Mouse (Mus musculus): ENCODE measurements around the gene Zc3h4. TPM values are rescaled to one million over a fixed set of nuclear protein-coding genes. Genes with fewer than 3 reads are reported as not detected.

Zc3h4 gene
- polyA plus RNA-seq, 1 experiment = 59.1 TPM

DNA sequence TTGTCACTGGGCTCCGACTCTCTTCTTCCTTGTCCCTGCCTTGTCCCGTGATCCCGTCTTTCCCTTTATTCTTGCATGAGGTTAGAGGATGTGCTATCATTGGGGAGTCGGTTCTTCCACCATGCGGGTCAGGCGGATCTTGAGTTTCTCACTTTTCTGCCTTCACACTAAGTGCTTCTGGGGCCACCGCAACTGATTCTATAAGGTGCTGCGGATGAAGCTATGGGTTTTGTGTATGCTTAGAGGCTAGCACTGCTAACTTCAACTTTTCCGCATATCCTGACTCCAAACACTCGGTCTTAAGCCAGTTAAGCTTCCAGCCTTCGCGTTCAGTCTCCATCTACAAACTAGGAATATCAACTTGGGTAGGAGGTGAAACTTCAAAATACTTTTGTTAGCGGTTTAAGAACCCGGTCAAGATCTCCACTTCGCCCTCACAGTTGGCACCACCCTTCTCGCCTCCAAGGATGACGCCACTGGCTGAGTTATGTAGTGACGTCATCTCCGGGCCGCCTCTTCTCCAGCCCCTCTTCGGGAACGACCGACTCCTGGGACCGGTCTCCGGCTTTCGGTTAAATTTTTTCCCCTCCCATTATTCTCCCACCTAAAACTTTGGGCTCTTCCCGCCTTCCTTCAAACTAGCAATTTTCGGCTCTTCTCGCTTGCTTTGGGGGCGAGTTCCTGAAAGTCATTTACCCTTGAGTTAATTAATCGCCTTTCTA is 1.5 kb upstream of the Zc3h4 start:
- no peaks in the 10 kb centered on the region for H3K27me3 ChIP-seq (replicated peaks)
- TF ChIP-seq FLI1 (IDR thresholded peaks at IDR 0.05; ENCODE audit: low read length) = no peak
- H3K4me3 ChIP-seq (replicated peaks) = peak overlapping the region; percentile 98
- no peaks in the 10 kb centered on the region for H3K9me3 ChIP-seq
- peaks cover 38% of the 10 kb centered on the region for H3K4me1 ChIP-seq
- peaks cover 22% of the 10 kb centered on the region for H3K36me3 ChIP-seq (replicated peaks; ENCODE audit: low read length)

DNA sequence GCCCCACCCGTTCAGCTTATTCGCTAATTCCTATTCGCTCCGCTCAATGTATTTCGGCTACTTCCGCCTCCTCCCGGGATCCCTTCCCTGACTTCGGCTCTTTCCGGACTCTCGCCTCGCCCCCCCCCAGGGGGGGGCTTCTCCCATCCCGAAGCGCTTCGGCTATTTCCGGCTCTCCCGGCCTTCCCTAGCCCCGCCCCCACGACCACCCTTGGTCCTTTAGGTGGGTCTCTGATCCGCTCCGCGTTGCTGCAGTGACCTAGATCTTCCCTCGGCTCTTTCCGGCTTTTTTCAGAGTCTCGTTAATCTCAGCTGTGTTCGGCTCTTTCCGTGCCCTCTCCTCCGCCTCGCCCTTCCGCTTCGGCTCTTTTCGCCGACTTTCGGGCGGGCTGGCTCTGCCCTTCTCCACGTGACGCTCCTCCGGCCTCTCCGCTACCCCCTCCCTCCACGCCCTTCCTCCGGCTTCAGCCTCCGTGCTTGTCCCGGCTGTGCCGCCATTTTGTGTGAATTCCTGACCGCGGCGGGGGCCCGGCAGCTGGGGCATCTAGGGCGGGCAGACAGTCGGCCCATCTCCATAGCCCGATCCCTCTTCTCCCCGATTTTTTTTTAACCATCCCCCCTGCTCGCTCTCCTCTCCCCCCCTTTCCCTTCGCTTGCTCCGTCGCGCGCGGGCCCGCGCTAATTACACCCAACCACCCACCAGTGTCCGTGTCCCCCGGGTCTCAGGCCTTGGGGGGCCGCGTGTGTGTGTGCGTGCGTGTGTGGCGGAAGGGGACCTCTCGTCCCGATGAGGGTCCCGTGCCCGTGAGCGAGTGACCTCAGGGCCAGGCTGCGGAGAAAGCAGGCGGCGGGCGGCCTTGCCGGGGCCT is 656 bp upstream of the Zc3h4 start:
- TF ChIP-seq FLI1 (IDR thresholded peaks at IDR 0.05; ENCODE audit: low read length) (no peak), GATA1 (IDR thresholded peaks at IDR 0.05; ENCODE audit: borderline replicate concordance, low read length) (no peak)
- no peaks in the 10 kb centered on the region for H3K27me3 ChIP-seq (replicated peaks)
- peaks cover 26% of the 10 kb centered on the region for H3K36me3 ChIP-seq (replicated peaks; ENCODE audit: low read length)
- H3K4me1 ChIP-seq = peaks cover 46% of the 10 kb centered on the region
- peak overlapping the region; percentile 98 for H3K4me3 ChIP-seq (replicated peaks)
- H3K9me3 ChIP-seq = no peaks in the 10 kb centered on the region

DNA sequence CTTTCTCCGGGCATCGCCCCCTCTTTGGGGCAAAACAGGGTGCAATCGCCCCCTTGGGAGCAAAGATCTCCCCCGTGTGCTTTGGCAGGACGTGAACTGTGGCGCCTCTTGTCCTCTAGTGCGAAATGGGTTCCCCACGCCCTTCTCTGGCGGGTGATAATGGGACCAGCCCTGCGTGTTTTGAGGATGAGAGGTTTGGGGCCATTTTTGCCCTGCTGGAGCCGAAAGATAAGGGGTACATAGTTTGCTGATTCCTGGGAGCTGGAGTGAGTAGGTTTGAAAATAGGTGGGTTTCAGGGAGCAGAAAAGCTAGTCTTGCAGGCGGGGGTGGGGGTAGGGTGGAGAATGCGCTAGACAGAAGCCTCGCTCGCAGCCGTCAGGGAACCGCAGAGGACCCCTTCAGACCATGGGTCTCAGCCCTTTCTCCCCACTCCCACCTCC is 1.3 kb downstream of the Zc3h4 start:
- Histone ChIP-seq H3K36me3 (replicated peaks; ENCODE audit: low read length) (peaks cover 29% of the 10 kb centered on the region), H3K4me3 (replicated peaks) (peak overlapping the region; percentile 98), H3K4me1 (peaks cover 61% of the 10 kb centered on the region), H3K9me3 (no peaks in the 10 kb centered on the region), H3K27me3 (replicated peaks) (no peaks in the 10 kb centered on the region)
- no peak for TF ChIP-seq FLI1 (IDR thresholded peaks at IDR 0.05; ENCODE audit: low read length)
- peak; percentile 50; the same call in 1 of the 3 replicates for TF ChIP-seq GATA1 (IDR thresholded peaks at IDR 0.05; ENCODE audit: borderline replicate concordance, low read length)

DNA sequence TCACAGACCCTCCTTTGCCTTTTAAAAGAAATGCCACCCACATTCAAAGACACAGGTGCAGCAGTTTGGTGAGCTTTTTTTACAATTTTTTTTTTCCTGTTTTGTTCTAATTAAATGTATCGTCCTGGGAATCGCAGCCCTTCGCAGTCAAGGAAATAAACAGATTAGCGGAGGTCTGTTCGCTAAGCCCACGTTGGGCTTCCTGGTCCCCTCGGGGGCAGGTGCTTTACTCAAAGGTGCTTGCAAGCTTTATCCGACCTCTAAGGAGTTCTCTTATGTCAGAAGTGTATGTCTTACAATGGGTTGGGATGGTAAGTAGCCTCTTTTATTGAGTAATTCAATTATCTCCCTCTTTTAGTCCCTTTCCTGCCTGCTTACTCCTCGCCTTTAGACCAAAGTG is 1.7 kb downstream of the Zc3h4 start:
- Histone ChIP-seq H3K4me3 (replicated peaks) (peak overlapping the region; percentile 98), H3K4me1 (peaks cover 61% of the 10 kb centered on the region), H3K9me3 (no peaks in the 10 kb centered on the region), H3K27me3 (replicated peaks) (no peaks in the 10 kb centered on the region), H3K36me3 (replicated peaks; ENCODE audit: low read length) (peaks cover 33% of the 10 kb centered on the region)
- TF ChIP-seq GATA1 (IDR thresholded peaks at IDR 0.05; ENCODE audit: borderline replicate concordance, low read length) (no peak), FLI1 (IDR thresholded peaks at IDR 0.05; ENCODE audit: low read length) (no peak)

DNA sequence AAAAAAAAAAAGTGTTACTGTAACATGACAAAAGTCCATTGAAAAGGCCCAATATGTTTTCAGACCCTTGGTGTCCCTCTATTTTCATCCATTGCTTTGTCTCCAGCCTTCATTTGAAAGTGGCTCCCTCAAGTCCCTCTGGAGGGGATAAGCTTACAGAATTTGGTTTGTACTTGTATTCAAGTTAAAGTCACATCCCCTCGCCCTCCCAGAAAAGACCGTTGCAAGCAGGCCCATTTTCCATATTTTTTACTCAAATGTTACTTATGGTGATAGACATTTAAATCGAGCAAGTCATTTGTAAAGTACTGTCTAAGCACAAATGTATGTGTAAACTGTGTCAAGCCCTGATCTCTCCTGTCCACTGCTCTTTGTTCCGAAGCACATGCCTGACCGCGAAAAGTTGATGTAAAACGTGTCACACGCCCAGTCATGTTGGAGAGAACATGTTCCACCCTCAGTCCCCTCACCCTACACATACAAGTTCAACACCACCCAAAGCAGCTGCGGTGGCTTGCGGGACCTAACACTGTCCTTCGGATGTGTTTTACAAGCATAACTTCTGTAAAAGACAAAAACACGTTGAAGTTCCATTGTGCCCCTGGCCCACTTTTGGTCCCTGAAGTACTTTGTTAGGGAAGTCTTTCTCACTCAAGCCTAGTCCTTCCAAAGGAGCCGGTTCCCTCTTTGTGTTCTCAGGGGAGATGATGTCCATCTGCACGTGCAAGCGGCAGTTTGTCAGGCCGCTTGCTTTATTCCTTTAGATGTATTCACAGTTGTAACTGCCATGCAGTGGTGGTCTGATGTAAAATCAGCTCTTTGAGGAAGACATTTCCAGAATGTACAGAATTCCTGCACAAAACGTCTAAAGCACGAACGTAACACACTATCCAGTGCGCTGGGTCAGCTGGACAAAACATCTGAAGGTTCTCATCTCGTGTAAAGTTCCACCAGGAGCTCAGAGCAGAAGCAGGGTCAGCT is 2.5 kb downstream of the Zc3h4 start:
- no peaks in the 10 kb centered on the region for H3K27me3 ChIP-seq (replicated peaks)
- H3K4me3 ChIP-seq (replicated peaks) = peak overlapping the region; percentile 98
- peaks cover 41% of the 10 kb centered on the region for H3K36me3 ChIP-seq (replicated peaks; ENCODE audit: low read length)
- peaks cover 64% of the 10 kb centered on the region for H3K4me1 ChIP-seq
- no peaks in the 10 kb centered on the region for H3K9me3 ChIP-seq
- TF ChIP-seq FLI1 (IDR thresholded peaks at IDR 0.05; ENCODE audit: low read length) (no peak), GATA1 (IDR thresholded peaks at IDR 0.05; ENCODE audit: borderline replicate concordance, low read length) (no peak)

DNA sequence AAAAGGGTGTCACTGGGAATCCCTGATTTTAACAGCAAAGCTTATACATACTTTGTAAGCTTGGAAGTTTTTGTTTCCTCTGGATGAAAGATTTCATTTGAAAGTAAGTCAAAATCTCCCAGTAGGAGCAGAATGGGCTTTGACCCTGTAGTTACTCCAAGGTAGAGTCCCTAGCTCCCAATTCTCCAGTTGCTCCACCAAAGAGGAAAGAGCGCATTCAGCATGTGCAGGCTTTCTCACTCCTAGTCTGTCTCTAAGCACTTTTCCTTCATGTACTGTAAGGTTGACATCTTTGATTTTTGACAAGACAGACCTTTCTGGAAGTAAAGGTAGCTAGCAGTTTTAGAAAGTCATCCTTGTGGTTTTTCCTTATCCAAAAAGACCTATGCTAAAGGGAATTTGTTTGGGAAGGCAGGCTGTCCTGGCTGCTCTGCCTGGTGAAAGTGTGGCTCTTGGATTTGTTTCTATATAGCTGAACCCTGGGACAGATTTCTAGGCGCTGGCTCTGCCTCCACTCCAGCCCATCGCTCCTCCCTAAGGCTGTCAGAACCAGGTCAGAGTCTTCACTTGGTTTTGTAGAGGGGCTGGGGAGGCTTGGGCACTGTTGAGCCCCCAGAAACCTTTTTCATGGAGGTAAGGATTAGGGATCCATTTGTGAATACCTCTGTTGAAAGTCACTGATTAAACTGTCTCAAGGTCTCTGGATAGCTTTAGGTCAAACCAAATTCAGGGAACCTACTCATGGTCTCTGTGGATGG is 3.8 kb downstream of the Zc3h4 start:
- Histone ChIP-seq H3K9me3 (no peaks in the 10 kb centered on the region), H3K36me3 (replicated peaks; ENCODE audit: low read length) (peaks cover 51% of the 10 kb centered on the region), H3K4me3 (replicated peaks) (peak overlapping the region; percentile 90), H3K27me3 (replicated peaks) (no peaks in the 10 kb centered on the region), H3K4me1 (peaks cover 66% of the 10 kb centered on the region)
- TF ChIP-seq FLI1 (IDR thresholded peaks at IDR 0.05; ENCODE audit: low read length) (no peak), GATA1 (IDR thresholded peaks at IDR 0.05; ENCODE audit: borderline replicate concordance, low read length) (no peak)

DNA sequence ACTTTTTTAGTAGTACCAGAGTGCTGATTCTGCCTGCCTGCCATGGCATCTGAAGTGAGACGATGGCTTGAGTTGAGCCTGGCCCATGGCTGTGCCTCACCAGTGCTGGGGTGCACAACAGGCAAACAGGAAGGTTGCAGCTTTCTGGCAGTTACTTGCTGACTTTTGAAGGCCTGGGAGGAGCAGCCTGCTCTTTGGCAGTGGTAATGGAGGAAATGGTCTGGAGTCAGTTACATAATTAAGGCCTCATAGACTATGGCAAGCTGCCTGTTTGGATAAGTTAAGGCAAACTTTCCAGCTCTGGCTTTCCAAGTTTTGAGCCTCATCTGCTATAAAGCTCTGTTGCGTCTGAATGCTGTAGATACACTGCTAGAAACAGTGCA is 4.4 kb downstream of the Zc3h4 start:
- Histone ChIP-seq H3K27me3 (replicated peaks) (no peaks in the 10 kb centered on the region), H3K9me3 (no peaks in the 10 kb centered on the region), H3K4me1 (peaks cover 70% of the 10 kb centered on the region), H3K36me3 (replicated peaks; ENCODE audit: low read length) (peaks cover 54% of the 10 kb centered on the region), H3K4me3 (replicated peaks) (peak overlapping the region; percentile 90)
- no peak for TF ChIP-seq FLI1 (IDR thresholded peaks at IDR 0.05; ENCODE audit: low read length)
- no peak for TF ChIP-seq GATA1 (IDR thresholded peaks at IDR 0.05; ENCODE audit: borderline replicate concordance, low read length)

DNA sequence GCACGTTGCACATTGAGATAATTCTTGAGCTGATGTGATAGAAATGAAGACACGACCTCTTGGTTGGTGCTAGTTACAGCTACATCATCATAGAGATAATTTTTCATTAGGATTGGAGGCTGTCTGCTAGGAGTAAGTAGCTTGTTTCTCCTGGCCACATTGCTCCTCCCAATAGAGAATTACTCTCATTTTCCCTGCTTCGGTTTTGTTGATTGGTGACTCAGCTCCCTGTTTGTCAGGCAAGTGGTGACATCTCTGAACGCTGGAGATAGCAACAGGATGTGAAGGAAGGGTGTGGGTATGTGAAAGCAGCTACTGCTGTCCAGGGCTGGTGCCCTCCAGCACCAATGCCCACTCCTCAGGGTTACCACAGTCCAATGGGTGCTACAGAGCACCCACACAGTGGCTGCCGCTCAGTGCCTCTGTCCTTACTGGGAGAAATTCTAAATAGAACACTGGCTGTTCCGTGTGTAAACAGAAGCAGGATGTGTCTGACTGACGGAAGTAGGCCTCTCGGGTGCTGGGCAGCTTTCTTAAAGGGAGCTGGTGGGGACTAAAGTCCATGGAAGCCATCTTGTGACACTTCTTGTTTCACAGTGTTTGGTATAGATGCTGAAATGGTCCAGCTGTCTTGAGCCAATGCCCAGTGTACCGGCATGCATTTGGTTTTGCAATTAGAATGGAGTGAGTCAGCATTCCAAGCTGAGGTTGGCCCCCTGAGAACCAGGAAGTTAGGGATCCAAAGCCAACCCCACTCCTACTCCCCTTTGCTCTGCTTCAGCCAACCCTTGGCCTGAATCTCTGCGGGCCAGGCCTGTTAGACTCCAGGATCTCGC is 5.0 kb downstream of the Zc3h4 start:
- Histone ChIP-seq H3K27me3 (replicated peaks) (no peaks in the 10 kb centered on the region), H3K9me3 (no peaks in the 10 kb centered on the region), H3K36me3 (replicated peaks; ENCODE audit: low read length) (peaks cover 61% of the 10 kb centered on the region), H3K4me3 (replicated peaks) (peak overlapping the region; percentile 90), H3K4me1 (peaks cover 77% of the 10 kb centered on the region)
- TF ChIP-seq GATA1 (IDR thresholded peaks at IDR 0.05; ENCODE audit: borderline replicate concordance, low read length) (peak; percentile 65; the same call in 2 of the 3 replicates), FLI1 (IDR thresholded peaks at IDR 0.05; ENCODE audit: low read length) (no peak)
